Mouse (Mus musculus) adrenal gland, adult 2 months (tissue): ENCODE measurements around the gene Slc25a23. TPM values are rescaled to one million over a fixed set of nuclear protein-coding genes. Genes with fewer than 3 reads are reported as not detected.

Experiments used
- DNase-seq: peaks from one replicate; pipeline ENCODE4 v3.0.0; 2021
- long read RNA-seq: library from polyadenylated mRNA; stranded (forward); transcript quantifications from one replicate; pipeline ENCODE4 v2.0.0, GENCODE M21; 2021
- polyA plus RNA-seq: library from polyadenylated mRNA; depleted of rRNA; stranded (reverse); fragments of >200 nt; gene quantifications from 2 replicates; pipeline ENCODE4 v1.2.3, GENCODE M21; 2012; rRNA removed
- total RNA-seq, 2 experiments: library from RNA; stranded (reverse); gene quantifications; 2 replicates each; pipeline ENCODE4 v1.2.3; 2021

Slc25a23 gene
- 10 to 100 TPM; 75.8 to 87.5 TPM for total RNA-seq
- polyA plus RNA-seq, result 72.0 and 94.5 TPM in 2 replicates
- long read RNA-seq, partial matches to known transcripts, result 9 of 20 reads
- long read RNA-seq, other reads (novel, unspliced or antisense), result 8 of 20 reads

DNA sequence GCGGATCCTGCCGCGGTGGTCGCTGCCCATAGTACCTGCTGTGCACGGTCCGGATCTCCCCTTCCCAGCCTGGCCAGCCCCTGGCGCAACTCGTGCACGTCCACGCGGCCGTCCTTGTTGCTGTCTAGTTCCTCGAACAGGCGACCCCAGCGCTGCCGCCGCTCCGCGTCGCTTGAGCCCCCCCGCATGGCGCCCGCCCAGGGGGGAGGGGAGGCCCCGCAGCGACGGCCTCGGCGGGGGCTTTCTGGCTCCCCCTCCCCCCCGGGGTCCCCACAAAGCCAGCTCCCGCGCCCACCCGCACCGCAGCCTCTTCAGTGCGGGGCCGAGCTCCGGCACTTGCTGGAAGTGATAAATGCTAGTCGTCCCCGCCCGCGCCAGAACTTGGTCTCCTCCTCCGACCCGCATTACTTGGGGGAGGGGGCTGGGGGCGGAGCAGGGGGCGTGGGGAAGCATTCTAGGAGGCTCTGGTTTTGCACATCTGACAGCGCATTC lies at the start of gene Slc25a23:
Slc25a23 (minus strand) TSS at position 378 of the 492 bp plus-strand sequence.
- peak; percentile 79 for DNase-seq

DNA sequence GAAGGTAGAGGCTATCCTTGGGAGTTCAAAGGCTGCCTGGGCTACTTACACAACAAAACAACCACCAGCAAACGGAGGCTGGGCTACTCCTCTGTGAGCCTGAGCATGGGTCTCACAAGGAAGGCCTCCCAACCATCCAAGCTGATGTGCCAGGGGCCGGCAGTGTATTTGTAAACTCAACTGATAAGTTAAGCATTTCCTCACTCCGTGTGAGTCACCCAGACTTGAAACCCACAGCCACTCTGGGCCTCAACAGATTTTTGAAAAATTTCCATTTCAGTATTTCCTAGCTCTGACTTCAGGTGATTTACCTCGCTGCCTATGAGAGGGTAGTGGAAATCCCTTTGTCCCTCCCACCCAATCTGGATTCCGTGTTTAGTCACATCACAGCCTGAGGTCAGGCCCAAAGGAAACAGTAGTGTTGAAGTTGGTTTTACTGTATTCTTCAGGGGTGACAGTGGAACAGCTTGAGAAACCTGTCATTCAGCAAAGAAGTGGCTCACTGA lies 49.1 kb upstream of the Slc25a23 start:
- peak; percentile 22 for DNase-seq

DNA sequence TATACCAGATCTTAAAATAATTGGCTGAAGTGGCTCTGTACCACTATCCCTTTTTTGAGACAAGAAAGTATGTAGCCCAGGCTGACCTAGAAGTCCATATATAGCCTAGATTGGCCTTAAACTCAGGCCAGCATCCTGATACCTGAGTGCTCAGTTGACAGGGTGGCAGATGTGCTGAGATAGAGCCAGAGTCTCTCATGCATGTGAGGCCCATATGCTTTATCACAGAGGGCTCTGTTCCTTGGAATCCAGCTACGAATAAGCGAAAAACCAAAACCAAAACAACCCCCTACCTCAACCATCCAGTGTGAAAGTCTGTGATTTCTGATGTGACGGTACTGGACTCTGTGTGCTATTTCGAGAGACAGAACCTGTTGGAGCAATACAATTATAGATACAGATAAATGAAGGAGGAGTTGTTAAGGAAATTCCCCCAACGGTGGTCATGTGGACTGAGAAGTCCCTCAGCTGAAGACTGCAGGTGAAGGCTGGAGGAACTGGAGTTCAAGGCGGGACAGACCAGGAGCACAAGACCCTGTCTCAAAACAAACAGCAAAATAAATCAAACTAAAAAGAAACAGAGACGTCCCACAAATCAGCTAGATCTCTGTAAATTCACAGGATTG lies 48.5 kb upstream of the Slc25a23 start:
- no peak for DNase-seq

DNA sequence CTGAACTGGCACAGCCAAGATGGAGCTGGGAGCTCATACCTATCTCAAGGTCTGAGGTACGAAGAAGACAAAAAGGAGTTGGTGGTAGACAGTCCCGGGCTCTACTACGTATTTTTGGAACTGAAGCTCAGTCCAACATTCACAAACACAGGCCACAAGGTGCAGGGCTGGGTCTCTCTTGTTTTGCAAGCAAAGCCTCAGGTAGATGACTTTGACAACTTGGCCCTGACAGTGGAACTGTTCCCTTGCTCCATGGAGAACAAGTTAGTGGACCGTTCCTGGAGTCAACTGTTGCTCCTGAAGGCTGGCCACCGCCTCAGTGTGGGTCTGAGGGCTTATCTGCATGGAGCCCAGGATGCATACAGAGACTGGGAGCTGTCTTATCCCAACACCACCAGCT lies 47.4 kb upstream of the Slc25a23 start:
- no peak for DNase-seq

DNA sequence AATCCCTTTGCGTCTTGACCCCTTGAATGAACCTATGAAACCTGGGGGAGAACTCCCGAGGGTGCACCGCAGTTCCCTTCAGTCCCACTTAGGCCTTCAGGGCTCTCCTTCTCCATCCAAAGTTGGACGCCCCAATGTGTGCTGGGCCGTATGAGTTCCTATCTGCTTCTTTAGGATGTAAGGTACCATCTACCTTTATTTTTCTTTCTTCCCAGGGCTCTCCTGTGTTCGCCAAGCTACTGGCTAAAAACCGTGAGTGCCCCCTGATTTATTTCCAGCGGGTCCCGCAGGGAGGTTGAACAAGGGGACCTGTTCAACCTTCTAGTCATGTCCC lies 46.3 kb upstream of the Slc25a23 start:
- no peak for DNase-seq

DNA sequence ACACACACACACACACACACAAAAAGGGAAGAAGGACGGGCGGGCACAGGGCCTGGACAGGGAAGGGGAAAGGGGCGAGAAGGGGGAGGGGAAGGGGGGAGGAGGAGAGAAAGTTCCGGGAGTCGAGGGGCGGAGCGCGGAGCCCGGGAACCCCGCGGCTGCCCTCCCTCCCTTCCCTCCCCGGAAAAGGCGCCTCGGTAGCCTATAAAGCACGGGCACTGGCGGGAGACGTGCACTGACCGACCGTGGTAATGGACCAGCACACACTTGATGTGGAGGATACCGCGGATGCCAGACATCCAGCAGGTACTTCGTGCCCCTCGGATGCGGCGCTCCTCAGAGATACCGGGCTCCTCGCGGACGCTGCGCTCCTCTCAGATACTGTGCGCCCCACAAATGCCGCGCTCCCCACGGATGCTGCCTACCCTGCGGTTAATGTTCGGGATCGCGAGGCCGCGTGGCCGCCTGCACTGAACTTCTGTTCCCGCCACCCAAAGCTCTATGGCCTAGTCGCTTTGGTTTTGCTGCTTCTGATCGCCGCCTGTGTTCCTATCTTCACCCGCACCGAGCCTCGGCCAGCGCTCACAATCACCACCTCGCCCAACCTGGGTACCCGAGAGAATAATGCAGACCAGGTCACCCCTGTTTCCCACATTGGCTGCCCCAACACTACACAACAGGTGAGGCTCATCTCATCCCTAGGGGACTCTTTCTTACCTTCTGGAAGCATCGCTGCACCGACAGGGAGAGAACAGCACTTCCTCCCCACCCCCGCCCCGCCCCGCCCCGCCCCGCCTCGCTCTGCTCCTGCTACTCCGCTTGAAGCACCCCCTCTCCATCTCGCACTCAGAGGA lies 45.7 kb upstream of the Slc25a23 start, which contains the start of gene Tnfsf9:
Tnfsf9 (plus strand) TSS at position 145 of the 854 bp plus-strand sequence.
- DNase-seq, result peak; percentile 40

DNA sequence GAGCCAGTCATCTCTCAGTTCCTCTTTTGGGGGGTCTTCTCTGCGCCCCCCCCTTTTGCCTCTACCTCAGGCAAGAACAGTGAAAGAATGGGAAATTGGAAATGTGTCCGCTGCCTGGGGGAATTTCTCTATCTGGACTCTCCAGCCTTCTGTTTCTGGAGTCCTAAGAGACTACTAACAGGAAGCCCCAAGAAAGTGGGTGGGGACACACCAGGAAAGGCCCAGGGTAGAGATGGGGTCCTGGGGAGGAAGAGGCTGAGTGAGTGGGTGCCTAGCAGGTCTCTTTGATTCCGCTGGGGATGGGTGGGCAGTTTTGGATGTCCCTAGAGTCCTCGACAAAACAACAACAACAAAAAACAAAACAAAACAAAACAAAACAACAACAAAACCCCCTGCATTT lies 44.8 kb upstream of the Slc25a23 start:
- no peak for DNase-seq

DNA sequence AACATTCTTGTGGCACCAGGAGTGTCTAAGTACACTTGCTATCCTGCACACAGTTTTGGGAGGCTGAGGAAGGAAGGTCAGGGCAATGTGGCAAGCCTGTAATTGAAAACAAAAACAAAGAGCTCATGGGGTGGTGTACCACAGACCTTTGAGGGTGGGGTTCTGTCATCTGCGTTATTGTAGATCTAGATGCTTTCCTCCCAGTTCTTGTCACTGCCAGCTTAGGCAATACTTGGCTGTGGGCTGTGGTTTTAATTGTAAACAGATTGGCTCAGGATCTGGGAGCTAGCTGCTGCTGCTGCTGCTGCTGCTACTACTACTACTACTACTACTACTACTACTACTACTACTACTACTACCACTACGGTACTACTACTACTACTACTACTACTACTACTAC lies 42.6 kb upstream of the Slc25a23 start:
- no peak for DNase-seq

DNA sequence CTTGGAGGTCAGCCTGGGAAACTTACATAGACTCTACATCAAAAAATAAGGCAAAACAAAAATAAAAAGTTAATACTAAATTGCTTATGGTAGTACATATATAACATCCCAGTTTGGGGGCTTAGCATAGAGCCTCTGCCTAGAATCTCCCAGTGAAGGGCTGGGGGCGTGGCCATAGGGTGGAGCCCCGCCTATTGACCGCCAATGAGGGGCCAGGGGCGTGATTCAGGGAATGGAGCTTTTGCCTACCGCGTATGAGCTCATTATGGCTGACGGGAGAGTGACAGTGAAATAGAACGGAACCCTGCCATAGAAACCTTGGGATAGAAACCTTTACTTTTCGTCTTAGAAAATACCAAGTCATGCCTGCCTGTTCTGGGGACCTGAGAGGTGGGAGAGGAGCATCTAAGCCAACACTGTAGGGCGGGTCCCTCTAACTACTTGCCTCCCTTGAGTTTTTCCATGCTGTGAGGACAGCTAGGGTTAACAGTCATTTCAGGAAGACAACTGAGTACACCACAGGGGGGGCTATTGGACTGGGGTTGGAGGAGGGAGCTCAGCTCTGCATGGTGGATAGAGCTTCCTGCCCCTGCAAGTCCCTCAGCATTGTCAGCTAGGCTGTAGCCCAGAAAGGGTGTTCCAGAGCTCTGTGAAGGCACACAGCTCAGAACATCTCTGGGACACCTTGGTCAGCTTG lies 40.1 kb upstream of the Slc25a23 start:
- no peak for DNase-seq

DNA sequence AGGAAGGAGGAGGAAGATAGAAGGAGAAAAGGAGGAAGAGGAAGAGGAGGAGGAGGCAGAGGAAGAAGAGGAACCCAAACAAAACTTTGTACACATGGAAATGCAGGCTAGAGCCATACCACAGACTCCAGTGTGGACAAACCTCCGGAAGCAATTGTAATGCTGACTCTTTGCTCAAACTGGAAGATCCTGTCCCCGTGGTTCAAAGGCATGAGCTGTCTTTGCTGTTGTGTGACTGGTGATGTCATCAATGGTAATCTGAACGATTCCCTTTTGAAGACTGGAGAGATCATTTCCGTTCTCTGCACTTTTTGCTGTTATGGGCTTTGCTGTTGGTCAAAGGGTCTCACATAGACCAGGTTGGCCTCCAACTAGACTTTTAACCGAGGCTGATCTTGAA lies 38.7 kb upstream of the Slc25a23 start:
- DNase-seq, result no peak

DNA sequence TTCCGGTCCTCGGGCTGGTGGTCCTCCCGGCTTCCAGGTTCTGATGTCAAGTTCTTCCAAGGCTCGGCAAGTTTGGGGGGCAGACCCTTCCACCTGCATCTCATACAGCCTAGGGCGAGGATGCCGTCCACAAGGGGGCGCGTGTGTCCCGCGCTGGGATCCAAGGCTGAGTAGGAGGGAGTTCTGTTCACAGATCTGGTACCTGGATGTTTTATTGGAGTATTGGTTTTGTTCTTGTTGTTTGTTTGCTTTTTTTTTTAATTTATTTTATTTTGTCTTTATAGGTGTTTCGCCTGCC lies 36.9 kb upstream of the Slc25a23 start:
- DNase-seq, result peak; percentile 83

DNA sequence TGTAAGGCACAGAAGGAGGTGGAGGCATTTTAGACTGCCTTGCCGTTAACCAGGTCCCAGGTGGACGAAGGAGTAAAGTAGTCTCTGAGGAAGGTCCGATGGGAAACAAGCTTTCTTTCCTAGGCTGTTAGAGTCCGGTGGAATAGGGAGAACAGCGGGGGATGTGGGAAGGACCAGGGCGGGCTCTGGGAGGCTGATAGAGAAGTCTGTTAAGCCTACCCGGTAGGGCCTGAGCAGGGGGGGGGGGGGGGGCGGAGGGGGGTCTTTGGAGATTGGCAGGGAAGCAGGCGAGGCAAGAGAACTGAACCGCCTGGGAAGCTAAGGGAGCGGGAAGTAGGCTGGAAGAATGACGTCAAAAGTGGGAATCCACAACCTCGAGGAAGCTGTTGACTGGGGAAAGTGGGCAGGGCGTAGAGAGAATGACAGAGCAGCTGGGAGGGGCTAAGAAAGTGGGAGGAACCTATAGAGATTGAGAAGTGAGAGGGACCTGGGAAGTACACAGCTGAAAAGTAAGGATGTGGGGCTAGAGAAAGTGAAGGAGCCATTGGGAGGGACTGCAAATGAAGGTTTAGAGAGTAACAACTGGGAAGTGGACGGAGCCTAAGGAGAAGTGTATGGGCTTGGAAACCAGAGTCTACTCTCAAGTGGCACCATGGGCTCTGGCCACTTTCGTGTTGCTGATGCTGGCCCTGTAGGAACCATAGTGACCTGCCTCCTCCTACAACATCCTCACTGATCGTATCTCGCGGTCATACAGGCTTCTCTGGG lies 36.4 kb upstream of the Slc25a23 start:
- peak; percentile 49 for DNase-seq

DNA sequence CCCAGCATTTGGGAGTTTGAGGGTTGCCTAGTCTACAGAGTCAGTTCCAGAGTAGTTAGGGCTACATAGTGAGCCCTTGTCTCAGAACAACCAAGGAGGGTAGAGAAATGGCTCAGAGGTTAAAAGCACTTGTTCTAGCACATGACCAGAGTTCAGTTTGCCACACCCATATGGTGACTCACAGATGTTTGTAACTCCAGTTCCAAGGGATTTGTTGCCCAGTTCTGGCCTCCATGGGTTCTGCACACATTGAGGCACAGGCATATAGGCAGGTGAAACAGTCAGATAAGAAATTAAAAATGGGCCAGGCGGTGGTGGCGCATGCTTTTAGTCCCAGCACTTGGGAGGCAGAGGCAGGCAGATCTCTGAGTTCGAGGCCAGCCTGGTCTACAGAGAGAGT lies 34.6 kb upstream of the Slc25a23 start:
- DNase-seq, result peak; percentile 24

DNA sequence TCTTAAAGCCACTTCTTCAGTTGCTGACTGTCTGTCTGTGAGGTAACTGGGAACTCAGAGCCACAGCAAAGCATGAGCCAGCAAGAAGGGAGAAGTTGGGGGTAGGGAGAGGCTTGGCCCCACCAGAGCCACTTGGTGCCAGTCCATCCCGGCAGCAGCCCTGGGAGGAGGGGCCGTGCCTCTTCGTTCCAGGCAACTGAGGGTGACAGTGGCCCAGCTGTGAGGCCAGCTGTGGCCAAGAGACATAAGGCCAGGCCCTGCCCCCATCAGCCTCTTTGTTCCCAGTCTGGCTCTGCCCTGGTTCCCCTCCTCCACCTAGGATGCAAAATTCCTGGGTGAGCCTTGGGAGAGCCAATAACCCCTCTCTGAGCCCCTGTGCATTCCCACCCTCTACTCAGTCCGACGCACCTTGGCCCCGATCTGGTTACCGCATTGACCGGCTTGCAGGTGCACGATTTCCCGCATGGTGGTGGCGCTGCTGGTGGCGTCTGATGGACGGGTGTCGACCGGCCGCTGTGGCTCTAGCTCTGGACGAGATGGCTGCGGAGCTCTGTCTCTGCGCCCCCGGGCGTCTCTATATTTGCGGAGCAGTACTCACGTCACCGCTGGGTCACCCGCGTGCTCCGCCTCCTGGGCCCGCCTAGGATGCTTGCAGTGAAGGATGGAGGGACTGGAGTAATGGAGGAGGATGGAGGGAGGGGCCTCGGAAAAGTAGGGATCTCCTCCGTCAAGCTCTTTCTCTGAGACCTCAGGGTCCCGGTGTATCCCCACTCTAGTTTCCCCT lies 27.6 kb upstream of the Slc25a23 start, which contains the start of gene Tubb4a:
Tubb4a (minus strand) TSS at position 734 of the 784 bp plus-strand sequence.
- peak; percentile 30 for DNase-seq

DNA sequence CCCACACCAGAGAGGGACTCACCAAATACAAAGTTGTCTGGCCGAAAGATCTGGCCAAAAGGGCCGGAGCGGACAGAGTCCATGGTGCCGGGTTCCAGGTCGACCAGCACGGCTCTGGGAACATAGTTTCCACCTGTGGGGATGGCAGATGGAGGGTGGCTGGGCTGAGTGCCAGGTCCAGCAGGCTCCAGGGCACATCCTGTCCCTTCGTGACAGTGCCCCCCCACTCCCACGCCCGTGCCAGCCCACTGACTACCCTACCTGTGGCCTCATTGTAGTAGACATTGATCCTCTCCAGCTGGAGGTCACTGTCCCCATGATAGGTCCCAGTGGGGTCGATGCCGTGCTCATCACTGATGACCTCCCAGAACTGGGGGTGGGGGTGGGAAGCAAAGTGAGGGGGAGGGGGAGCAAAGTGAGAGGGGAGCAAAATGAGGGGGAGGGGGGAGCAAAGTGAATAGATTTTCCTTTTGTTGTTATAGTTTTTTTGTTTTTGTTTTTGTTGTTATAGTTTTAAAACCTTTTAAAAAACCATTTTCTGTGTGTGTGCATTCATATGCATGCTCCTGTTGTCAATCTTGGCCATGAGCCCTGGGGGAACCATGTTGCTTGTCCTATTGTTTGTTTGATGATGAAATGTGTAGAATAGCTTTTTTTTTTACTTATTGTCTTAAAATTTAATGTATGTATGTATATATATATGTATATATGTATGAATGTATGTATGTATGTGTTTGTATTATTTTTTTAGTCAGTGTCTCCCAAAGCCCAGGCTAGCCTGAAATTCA lies 26.5 kb upstream of the Slc25a23 start:
- no peak for DNase-seq

DNA sequence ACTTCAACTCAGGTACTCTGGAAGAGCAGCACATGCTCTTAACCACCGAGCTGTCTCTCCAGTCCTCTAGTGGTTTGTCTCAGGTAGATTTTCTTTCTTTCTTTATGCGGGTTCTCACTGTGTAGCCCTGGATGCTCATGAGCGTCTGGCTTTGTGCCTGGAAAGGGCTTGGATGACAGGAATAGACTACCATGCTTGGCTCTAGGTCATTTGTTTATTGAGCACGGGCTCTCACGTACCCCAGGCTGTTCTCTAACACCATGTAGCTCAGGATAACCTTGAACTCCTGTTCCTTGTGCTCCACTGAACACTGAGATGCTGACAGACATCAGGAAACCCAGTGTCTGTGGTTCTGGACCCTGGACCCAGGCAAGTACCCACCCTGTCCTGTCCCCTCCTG lies 22.8 kb upstream of the Slc25a23 start:
- DNase-seq, result no peak

DNA sequence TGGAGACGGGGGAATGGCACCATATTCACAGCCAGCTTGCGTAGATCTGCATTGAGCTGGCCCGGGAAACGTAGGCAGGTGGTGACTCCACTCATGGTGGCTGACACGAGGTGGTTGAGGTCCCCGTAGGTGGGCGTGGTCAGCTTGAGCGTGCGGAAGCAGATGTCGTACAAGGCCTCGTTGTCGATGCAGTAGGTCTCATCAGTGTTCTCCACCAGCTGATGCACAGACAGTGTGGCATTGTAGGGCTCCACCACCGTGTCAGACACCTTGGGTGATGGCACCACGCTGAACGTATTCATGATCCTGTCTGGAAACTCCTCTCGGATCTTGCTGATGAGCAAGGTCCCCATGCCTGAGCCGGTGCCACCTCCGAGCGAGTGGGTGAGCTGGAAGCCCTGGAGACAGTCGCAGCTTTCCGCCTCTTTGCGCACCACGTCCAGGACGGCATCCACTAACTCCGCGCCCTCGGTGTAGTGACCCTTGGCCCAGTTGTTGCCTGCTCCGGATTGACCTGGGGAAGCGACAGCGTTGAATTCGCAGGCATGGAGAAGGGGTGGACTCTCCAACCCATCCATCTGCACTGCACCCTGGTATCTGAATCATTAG lies 21.7 kb upstream of the Slc25a23 start:
- DNase-seq, result no peak

DNA sequence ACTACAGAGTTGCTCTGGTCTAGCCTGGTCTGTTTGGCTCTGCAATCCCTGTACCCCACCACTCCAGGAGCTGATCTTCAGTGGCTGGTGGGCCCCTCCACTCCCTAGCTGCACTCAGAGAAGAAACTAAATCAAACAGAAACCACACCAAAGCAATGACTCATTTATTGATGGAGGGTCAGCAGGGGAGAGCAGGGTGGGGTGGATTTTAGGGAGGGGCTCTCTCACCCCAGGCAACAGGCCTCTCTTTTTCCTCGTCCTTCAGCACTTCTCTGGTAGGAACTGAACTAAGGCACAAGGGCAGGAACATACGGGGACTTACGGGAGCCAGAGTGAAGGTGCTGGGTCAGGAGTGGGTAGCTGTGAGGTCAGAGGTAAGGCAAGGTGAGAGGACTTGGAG lies 20.3 kb upstream of the Slc25a23 start:
- DNase-seq, result no peak

DNA sequence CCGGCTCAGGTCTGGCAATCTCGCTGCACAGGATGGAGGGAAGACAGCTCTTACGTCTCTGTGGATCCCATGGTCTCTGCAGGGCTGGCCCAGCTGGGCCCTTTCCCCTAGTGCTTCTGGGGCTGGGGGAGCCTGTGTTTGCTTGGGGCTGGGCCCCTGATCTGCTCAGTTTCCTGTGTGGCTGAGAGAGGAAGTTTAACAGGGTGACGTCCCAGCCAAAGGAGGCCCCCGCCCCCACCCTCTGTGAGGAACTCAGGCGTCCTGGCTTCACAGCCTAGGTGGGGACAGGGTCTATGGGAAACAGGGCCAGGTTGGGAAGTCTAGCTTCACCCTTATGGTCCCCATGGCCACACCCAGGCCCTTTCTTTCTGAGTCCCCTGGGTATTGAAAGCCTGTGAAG lies 18.7 kb upstream of the Slc25a23 start, which contains the start of gene Dennd1c:
Dennd1c (minus strand) TSS at position 179 of the 400 bp plus-strand sequence.
- no peak for DNase-seq
